Mouse (Mus musculus): ENCODE measurements around the gene Syt5.
A peak's percentile ranks its signal among the peaks of the same experiment; 100 is the strongest.

The Syt5 gene

DNA sequence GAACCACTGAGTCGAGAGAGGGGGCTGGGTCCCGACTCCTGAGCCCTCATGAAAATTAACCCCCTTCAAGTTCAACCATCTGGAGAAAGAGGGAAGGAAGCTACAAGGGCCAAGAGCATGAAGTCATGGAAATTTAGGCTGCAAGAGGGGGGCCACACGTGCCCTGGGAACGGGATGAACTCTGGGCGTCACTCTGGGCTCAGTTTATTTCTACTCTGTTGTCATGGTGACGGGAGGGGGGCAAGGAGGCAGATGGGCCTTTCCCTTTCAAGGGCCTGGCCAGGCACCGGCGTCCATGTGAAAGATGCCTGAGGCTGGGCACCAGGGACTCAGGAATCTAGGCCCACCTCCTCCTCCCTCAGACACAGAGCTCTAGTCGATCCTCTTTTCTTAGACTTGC is 49.1 kb downstream of the Syt5 start:
- DNase-seq, result peak; percentile 96

DNA sequence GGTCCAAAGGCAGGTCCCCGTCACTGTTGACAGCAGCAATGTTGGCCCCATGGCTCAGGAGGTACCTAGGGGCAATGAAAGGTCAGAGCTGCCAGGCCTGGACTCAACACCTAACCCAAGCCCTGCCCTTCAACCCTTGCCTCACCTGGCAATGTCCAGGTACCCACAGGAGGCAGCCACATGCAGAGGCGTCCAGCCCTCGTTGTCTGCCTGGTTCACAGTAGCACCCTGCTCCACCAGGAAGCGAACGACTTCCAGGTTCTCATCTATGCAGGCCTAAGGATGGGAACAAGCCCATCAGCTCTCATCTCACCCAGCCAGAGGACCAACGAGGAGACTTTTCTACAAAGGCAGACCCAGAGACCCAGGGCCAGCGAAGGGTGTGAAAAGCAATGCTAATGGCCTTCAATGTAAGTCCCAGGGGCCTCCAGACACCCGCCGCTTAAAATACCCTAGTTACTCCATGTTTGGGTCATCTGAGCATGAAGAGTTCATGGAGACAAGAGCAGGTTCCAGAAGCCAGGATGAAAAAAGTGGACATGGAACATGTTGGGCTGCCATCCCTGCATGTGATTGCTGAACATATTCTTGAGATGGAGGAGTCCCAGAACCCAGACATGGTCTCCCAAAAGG is 50.0 kb downstream of the Syt5 start:
- DNase-seq, result no peak

DNA sequence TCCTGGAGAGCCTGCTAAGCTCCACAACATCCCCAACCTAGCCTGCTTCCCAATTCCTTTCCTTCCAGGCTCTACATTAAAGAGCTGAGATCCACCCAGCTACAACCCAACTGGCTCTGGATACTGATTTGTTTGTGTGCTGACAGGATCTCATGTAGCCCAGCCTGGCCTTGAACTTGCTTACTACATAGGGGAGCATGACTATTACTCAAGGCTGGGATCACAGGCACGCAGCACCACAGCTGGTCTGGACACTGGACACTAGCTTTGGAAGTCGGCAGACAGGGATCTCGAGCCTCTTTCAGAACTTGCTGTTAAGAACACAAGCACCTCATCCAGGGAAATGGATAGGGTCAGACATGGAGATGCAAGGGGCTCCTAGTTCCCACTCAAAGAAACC is 50.9 kb downstream of the Syt5 start:
- DNase-seq, result no peak

DNA sequence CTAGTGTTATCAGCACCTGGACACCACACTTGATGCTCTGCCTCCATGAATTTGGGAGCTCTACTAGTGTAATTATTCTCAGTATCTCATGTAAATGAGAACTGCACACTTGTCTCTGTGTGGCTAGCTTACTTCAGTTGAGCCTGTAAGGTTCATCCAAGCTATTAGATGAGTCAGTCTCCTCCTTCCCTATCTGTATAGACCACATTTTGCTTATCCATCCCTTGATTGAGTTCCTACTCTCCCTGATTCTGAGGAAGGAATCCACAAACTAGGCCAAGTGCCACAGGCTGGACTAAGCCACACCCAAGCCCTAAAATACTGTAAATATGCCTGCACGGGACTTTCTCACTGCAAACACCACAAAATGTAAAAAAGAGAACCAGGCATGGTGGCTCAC is 53.4 kb downstream of the Syt5 start:
- DNase-seq, result no peak

DNA sequence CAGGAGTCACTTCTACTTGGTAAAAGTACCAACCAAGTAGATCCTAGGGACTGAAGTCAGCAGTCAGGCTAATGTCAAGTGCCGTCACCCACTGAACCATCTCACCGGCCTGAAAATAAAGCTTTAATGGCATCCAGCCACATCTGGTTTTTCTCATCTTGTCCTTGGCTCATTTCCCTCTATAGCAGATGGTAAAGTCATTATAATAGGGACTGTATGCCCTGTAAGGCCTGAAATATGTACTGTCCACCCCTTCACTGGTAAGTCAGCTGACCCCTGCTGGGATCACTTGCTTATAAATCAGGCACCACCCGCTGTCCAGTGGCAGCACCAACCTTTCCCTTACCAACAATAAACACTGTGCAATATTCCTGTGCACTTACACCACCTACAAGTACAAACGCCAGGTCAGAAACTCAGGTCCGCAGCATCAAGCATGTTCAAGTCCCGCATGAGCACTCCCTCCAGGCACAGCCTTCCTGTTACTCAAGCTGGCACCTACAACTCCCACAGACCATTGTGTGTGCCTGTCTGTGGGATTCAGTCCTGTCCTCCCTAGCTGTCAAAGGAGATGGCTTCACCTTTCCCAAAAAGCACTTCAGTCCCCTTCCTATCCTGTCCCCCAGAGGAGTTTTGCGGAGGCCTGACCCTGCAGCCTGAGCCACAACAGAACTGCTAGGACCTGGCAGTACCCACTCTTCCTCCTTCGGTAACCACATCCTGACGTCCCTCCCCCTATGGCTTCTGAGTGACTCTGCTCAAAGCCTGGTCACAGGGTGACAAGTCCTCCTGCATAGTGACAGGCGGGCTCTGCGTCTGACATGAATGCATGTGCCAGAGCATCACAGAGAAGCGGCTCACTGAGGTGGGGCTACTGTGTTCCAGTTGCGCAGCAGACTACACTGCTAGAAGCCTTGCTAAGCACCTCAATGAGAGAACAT is 54.8 kb downstream of the Syt5 start:
- no peak for DNase-seq

DNA sequence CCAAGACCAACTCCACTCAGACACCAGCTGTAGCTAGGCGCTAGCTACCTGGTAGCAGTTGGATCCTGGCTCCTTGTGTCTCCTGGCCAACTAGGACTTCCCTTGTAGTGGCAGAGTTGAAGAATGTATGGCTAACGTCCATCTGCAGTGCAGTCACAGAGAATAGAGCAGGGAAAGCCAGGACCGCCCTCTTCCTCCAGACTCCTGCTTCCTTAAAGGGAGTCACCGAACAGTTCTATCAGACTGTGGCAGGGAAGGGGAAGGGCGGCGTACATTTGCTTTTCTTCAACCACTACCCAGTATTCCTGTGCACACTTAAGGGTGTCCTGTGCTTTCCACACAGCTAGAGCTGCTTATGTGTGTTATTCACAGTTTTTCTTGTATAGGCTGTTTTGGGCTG is 56.0 kb downstream of the Syt5 start:
- peak; percentile 64 for DNase-seq
